Mouse (Mus musculus) T-helper 17 cell (primary cell): ENCODE measurements around the gene Pla2g5.

Experiments used
- in situ Hi-C, 2 experiments: fragments of 300-600 bp; cut with MboI, MseI; formaldehyde crosslinking; loops; 1 replicate in 1 of 2; 2 replicates in 1 of 2; pipeline ENCODE4 v1.15.1; 2025; ENCODE audit warnings: high pct_unique_total_duplicates in 2 of 2

Gene Pla2g5

DNA sequence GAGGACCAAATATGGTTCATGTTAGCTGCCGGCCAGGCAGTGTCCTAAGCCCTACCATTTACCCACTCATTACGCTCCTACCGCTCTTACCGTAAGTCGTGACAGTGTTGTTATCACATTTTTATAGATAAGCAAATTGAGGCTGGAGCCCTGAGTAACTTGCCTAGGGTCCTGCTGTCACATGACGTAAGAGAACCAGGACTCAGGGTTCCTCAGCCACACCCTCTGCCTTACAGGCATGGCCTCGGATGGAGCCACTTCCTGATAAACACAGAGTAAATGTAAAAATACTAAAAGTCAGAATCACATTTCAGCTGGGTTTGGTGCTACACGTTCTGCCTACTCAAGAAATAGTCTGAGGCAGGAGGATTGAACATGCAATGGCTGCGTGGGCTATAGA, 108.8 kb downstream of the Pla2g5 start:
- in situ Hi-C loops, result no loop called here

DNA sequence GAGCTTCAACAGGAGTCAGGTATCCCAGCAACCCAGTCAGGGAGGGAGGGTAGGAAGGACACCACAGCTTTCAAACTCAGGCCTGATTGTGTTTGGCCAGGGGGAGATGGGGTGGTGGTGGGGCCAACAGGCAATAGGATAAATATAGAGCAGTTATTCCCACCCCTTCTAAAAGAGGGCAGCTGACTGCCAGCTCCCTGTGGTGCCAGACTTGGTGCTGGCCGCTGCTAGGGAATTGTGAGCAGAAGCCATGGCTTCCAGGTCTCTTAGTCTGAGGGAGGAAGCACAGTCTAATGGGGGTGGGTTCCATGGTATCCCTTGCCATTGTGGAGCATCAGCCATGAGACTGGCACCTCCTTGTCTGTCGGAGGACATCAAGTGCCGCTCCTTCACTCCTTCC, 109.7 kb downstream of the Pla2g5 start:
- in situ Hi-C loops, result no loop called here

DNA sequence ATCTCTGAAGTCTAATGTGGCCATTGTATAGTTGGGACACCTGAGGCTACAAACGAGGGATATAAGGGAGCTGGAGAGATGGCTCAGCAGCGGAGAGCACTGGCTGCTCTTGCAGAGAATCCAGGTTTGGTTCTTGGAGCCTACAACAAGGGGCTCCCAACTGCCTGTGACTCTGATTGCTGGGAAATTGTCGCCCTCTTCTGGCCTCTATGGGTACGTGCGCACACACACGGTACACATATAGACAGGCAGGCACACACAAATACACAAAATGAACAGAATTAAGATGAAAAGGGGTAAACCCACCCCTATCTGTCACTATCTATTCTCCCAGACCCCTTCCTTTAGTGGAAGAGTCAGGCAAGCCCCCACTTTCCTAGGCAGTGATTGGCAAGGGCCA, 110.7 kb downstream of the Pla2g5 start:
- in situ Hi-C loops, result no loop called here
